Mouse (Mus musculus): ENCODE results near the gene Zfp110.
"Not testable (repeated sequence)": the region's sequence is repeated elsewhere in the genome, so short reads cannot be mapped to it uniquely, and the experiment has no call there.

GRCm38 (mm10) chr7:12792624-12793023 lies 41.9 kb upstream of the Zfp110 start:
- not testable (repeated sequence) for TF ChIP-seq CTCF, EP300 (IDR thresholded peaks at IDR 0.05; ENCODE audit: low read depth)

Measured in heart, postnatal 0 days (tissue).